Mouse (Mus musculus) megakaryocyte, embryonic 14.5 days (primary cell): ENCODE measurements around the gene H2-Q4. TPM values are rescaled to one million over a fixed set of nuclear protein-coding genes. Genes with fewer than 3 reads are reported as not detected.
"Not testable (repeated sequence)": the region's sequence is repeated elsewhere in the genome, so short reads cannot be mapped to it uniquely, and the experiment has no call there.

Experiments
- H3K27me3 ChIP-seq: replicated peaks from 2 replicates; pipeline ENCODE3; 2012; ENCODE audit warnings: inconsistent platforms
- H3K36me3 ChIP-seq: replicated peaks from 2 replicates; pipeline ENCODE3; 2012; ENCODE audit warnings: low read length, inconsistent platforms, mixed read lengths
- H3K4me1 ChIP-seq: 2 replicates; pipeline ENCODE4 v1.6.1; 2012; ENCODE audit warnings: inconsistent platforms
- H3K4me3 ChIP-seq: replicated peaks from 2 replicates; pipeline ENCODE3; 2012; ENCODE audit warnings: moderate library complexity, mild to moderate bottlenecking, inconsistent platforms
- H3K9me3 ChIP-seq: 2 replicates; pipeline ENCODE4 v1.6.1; 2012; ENCODE audit warnings: inconsistent platforms
- FLI1 ChIP-seq: IDR thresholded peaks from 2 replicates; pipeline ENCODE4 v1.6.1; 2012; ENCODE audit warnings: low read length, inconsistent platforms, mixed read lengths
- GATA1 ChIP-seq: IDR thresholded peaks from 3 replicates; pipeline ENCODE4 v1.6.1; 2012; ENCODE audit warnings: mixed read lengths, low read length, inconsistent platforms, borderline replicate concordance
- polyA plus RNA-seq: library from polyadenylated mRNA; stranded (reverse); fragments of >175 nt; gene quantifications from 2 replicates; pipeline ENCODE4 v1.2.3, GENCODE M21; 2012; ENCODE audit warnings: low replicate concordance; ENCODE audit not compliant: insufficient read depth

The H2-Q4 gene
- polyA plus RNA-seq: 13.9 and 46.4 TPM in 2 replicates

DNA sequence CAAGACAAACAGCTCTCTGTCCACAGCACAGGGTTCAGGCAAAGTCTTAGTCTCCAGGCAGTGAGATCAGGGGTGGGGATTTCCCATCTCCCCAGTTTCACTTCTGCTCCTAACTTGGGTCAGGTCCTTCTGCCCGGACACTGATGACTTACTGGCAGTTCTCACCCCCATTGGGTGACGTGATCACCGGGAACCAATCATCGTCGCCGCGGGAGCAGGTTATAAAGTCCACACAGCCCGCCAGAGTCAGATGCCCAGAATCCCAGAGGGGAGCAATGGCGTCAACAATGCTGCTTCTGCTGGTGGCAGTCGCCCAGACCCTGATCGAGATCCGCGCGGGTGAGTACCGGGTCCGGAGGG lies at the start of gene H2-Q4:
H2-Q4 (plus strand) TSS at position 249 of the 360 bp plus-strand sequence.
- Histone ChIP-seq H3K36me3 (peaks cover 4% of the 10 kb centered on the region), H3K4me3 (peak within 1 kb of the TSS; percentile 93), H3K4me1 (peaks cover 18% of the 10 kb centered on the region), H3K9me3 (peaks cover 15% of the 10 kb centered on the region), H3K27me3 (peaks cover 2% of the 10 kb centered on the region)
- no peak for TF ChIP-seq FLI1
- TF ChIP-seq GATA1: no peak

DNA sequence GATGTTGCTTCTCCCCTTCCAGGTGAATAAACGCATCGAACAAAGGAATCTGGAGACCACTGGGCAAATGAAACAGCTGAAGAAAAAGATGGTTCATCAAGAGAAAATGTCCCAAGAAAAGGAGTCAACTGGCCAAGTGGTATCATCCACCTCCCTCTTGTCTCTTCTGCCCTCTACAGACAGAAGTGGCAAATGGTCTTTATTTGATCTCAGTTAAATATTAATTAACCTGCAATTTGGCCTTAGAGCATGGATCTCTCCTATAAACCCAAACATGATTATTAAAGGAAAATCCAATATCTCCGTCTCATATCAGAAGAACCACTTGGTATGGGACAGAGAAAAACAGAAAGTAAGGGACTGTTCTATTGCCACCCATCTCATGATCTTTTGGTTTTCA lies 49.7 kb upstream of the H2-Q4 start:
- not testable (repeated sequence) for H3K4me1 ChIP-seq, H3K36me3 ChIP-seq, H3K9me3 ChIP-seq, H3K4me3 ChIP-seq
- peaks cover 24% of the 10 kb centered on the region for H3K27me3 ChIP-seq

DNA sequence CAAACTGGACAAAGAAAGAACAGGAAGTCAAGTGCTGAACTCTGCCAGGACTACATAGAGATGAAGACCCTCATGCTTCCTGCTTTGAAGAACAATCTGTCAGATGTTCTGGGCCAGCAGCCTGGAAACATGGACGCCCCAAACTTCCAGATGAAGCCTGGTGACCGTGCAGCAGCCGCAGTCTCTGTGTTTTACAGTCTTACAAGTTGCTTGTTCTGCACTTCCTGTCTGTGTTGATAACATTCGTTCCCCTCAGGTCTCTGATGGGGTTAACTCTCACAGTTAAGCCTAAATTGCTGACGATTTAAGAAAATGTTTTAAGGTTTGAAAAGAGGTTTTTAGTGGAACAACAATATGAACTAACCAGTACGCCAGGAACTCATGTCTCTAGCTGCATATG lies 47.9 kb upstream of the H2-Q4 start:
- H3K9me3 ChIP-seq, H3K4me1 ChIP-seq, H3K36me3 ChIP-seq, H3K4me3 ChIP-seq: not testable (repeated sequence)
- peaks cover 20% of the 10 kb centered on the region for H3K27me3 ChIP-seq

DNA sequence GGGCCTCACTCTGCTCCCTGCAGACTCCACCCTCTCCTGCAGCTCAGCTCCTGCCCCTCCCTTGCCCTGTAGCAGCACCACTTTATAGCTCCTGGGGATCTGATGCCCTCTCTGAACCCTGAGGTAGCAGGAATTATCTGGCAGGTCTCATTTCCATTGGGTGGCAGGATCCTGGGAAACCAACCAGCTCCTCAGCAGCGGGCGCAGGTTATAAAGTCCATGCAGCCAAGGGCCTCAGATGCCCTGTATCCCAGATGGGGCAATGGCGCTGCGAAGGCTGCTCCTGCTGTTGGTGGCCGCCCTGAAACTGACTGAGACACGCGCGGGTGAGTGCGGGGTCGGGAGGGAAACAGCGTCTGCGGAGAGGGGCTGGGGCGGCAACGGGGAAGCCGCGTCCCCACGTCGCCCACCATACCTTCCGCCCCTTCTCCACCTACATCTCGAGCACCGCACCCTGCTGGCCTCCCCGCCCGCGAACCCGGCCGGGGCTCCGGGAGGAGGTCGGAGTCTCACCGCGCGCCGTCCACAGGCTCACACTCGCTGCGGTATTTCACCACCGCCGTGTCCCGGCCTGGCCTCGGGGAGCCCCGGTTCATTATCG lies 37.2 kb upstream of the H2-Q4 start, which contains the start of gene H2-Q2:
H2-Q2 (plus strand) TSS at position 172 of the 601 bp plus-strand sequence.
- TF ChIP-seq GATA1 (no peak), FLI1 (no peak)
- Histone ChIP-seq H3K27me3 (peaks cover 58% of the 10 kb centered on the region), H3K4me3 (peak within 1 kb of the TSS; percentile 82), H3K4me1 (peaks cover 13% of the 10 kb centered on the region), H3K9me3 (peaks cover 4% of the 10 kb centered on the region; the same call in 1 of the 2 replicates), H3K36me3 (no peaks in the 10 kb centered on the region)

DNA sequence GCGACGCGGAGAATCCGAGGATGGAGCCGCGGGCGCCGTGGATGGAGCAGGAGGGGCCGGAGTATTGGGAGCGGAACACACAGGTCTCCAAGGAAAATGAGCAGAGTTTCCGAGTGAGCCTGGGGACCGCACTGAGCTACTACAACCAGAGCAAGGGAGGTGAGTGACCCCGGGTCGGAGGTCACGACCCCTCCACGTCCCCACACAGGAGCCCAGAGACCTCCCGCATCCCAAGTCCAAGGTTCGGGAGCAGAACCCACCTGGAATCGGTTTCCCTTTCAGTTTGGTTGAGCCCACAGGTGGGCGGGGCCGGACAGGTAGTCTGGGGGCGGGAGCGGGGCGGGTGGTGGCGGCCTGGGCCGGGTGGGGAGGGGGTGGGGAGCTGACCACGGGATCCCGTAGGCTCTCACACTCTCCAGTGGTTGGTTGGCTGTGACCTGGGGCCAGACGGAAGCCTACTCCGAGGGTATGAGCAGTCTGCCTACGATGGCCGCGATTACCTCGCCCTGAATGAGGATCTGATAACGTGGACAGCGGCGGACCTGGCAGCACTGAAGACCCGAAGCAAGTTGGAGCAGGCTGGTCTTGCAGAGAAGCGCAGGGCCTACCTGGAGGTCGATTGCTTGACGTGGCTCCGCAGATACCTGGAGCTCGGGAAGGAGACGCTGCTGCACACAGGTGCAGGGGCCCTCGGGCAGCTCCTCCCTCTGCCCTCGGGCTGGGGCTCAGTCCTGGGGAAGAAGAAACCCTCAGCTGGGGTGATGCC lies 36.5 kb upstream of the H2-Q4 start:
- Histone ChIP-seq H3K27me3 (peaks cover 59% of the 10 kb centered on the region), H3K4me3 (peak overlapping the region; percentile 82), H3K9me3 (peaks cover 4% of the 10 kb centered on the region; the same call in 1 of the 2 replicates), H3K36me3 (no peaks in the 10 kb centered on the region), H3K4me1 (peaks cover 13% of the 10 kb centered on the region)
- TF ChIP-seq FLI1: no peak
- TF ChIP-seq GATA1: no peak

DNA sequence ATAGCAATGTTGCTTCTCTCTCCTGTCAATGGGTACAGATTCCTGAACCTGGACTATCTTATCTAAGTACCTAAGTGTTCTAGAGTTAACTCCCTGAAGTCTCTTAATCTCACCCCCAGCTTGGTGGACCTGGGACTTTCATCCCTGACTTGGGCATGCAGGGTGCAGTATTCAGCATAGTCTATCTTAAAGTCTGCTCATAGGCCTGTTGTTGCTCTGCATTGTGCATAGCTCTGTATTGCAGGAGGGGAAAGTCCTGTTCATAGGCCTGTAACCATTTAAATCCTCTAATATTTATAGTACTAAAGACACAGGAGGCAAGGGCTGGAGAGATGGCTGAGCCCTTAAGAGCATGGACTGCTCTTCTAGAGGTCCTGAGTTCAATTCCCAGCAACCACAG lies 31.8 kb upstream of the H2-Q4 start:
- peaks cover 36% of the 10 kb centered on the region for H3K27me3 ChIP-seq
- H3K4me1 ChIP-seq, H3K36me3 ChIP-seq, H3K9me3 ChIP-seq, H3K4me3 ChIP-seq: not testable (repeated sequence)

DNA sequence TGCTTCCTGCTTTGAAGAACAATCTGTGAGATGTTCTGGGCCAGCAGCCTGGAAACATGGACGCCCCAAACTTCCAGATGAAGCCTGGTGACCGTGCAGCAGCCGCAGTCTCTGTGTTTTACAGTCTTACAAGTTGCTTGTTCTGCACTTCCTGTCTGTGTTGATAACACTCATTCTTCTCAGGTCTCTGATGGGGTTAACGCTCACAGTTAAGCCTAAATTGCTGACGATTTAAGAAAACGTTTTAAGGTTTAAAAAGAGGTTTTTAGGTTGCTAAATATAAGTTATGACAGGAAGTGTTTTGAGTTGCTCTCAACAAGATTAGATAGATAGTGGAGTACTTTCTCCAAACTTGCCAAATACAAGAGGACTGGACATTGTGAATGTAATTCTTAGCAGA lies 26.1 kb upstream of the H2-Q4 start:
- H3K36me3 ChIP-seq, H3K4me1 ChIP-seq, H3K9me3 ChIP-seq, H3K4me3 ChIP-seq: not testable (repeated sequence)
- H3K27me3 ChIP-seq: peaks cover 13% of the 10 kb centered on the region

DNA sequence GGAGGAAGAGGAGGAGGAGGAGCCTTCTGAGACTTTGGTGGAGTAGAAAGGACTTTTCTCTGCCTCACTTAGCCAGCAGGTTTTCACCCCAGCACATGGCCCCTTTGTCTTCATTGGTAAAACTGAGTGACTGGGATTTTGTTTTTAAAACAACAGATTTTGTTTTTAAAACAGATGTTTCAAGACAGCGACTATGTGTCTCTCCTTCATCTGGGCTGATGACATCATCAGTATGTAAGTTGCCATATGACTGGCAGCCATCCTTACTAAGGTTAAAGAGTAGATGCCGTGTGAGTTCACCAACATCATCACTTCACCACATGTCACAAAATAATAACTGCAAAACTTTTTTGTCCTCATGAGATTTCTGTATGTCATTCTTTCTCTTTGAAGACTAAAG lies 25.3 kb upstream of the H2-Q4 start:
- no peak for TF ChIP-seq FLI1
- TF ChIP-seq GATA1: no peak
- no peaks in the 10 kb centered on the region for H3K36me3 ChIP-seq
- no peaks in the 10 kb centered on the region for H3K9me3 ChIP-seq
- H3K4me1 ChIP-seq: peaks cover 12% of the 10 kb centered on the region
- peaks cover 18% of the 10 kb centered on the region for H3K27me3 ChIP-seq
- H3K4me3 ChIP-seq: no peak overlapping the region

DNA sequence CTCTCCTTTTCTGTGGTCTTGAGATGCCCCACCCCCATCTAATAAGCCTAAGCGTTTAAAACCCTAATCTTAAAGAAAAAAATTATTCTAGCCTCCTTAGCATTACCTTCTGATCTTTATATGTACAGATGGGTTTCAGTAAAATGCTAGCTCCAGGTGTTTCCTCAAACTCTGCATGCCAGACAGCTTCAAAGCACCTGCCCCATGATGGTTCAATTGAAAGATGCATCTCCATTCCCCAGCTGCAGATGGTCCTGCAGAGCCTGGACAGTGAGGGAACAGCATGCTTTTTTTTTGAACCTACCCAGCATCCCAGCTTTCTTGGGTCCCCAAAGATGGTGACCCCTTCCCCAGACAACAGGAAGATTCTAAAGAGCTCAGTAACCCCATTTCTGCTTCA lies 22.3 kb upstream of the H2-Q4 start:
- Histone ChIP-seq H3K4me3 (no peak overlapping the region), H3K27me3 (peaks cover 18% of the 10 kb centered on the region), H3K36me3 (no peaks in the 10 kb centered on the region), H3K4me1 (peaks cover 15% of the 10 kb centered on the region), H3K9me3 (no peaks in the 10 kb centered on the region)
- no peak for TF ChIP-seq GATA1
- no peak for TF ChIP-seq FLI1

DNA sequence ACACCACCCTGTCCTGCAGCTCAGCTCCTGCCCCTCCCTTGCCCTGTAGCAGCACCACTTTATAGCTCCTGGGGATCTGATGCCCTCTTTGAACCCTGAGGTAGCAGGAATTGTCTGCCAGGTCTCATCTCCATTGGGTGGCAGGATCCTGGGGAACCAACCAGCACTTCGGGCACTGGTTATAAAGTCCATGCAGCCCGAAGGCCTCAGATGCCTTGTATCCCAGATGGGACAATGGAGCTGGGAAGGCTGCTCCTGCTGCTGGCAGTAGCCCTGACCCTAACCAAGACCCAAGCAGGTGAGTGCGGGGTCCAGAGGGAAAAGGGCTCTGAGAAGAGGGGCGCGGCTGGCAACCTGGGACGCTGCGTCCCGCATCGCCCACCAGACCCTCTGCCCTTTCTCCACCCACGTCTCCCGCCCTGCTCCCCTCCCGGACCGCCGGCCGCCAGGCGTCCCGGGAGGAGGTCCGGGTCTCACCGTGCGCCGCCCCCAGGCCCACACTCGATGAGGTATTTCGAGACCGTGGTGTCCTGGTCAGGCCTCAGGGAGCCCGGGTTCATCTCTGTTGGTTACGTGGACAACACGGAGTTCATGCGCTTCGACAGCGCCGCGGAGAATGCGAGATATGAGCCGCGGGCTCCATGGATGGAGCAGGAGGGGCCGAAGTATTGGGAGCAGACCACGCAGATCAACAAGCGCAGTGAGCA lies 20.5 kb upstream of the H2-Q4 start:
- Histone ChIP-seq H3K36me3 (no peaks in the 10 kb centered on the region), H3K9me3 (peaks cover 10% of the 10 kb centered on the region), H3K4me3 (peak overlapping the region; percentile 88), H3K4me1 (peaks cover 10% of the 10 kb centered on the region), H3K27me3 (peaks cover 18% of the 10 kb centered on the region)
- TF ChIP-seq GATA1: no peak
